ENCODE assay signal across 8 mouse cellular contexts in genomic region chr11:101700446-101700845, GRCm38 (mm10). TPM values are rescaled to one million over a fixed set of nuclear protein-coding genes. Genes with fewer than 3 reads are reported as not detected.
DNase-seq lines count a peak whose midpoint lies in the region; ATAC-seq lines count a peak whose summit lies in the region.

No protein-coding gene starts in this region.

- H3K27me3 ChIP-seq in embryonic facial prominence, embryonic 10.5 days (replicated peaks; ENCODE audit: low read depth, poor library complexity, severe bottlenecking), result no peaks in the 10 kb centered on the region; the same call in 1 of the 2 replicates
- no peaks in the 10 kb centered on the region for H3K27me3 ChIP-seq in intestine, embryonic 15.5 days (replicated peaks)

- H3K27ac ChIP-seq in embryonic facial prominence, embryonic 10.5 days (replicated peaks), result peak overlapping the region; percentile 57; the same call in 1 of the 2 replicates
- H3K27ac ChIP-seq in intestine, embryonic 15.5 days, result no peak overlapping the region

- peak; percentile 33 for DNase-seq in kidney, adult 11 months
- no peak for DNase-seq in kidney, postnatal 14 days
- peak; percentile 72 for DNase-seq in NIH3T3 (ENCODE audit: low read depth)
- DNase-seq in embryonic facial prominence, embryonic 10.5 days (ENCODE audit: low spot score), result peak; percentile 36
- peak; percentile 62 for DNase-seq in lung, postnatal 10 days
- no peak for DNase-seq in thymus, adult 18-20 months

- 30% methylated on average over 12 of the region's 12 CpGs for WGBS in embryonic facial prominence, embryonic 10.5 days
- 9% methylated on average over 12 of the region's 12 CpGs for WGBS in intestine, embryonic 15.5 days

- peak overlapping the region; percentile 26; the same call in 1 of the 2 replicates for H3K4me2 ChIP-seq in intestine, embryonic 15.5 days (replicated peaks)

- ATAC-seq in intestine, embryonic 15.5 days, result peak; percentile 34; the same call in 1 of the 2 replicates
- ATAC-seq in monocyte, adult 5-6 weeks (replicated peaks; ENCODE audit: insufficient number of reproducible peaks, low FRiP score, low TSS enrichment, poor library complexity, severe bottlenecking), result no peak

- 0 out of 2 replicates have a peak overlapping the region, but pooled peaks have one; percentile 3 for H3K9ac ChIP-seq in intestine, embryonic 15.5 days

- no peaks in the 10 kb centered on the region for H3K36me3 ChIP-seq in embryonic facial prominence, embryonic 10.5 days (replicated peaks)
- H3K36me3 ChIP-seq in intestine, embryonic 15.5 days, result no peaks in the 10 kb centered on the region

- peaks cover 43% of the 10 kb centered on the region for H3K4me1 ChIP-seq in embryonic facial prominence, embryonic 10.5 days
- peaks cover 31% of the 10 kb centered on the region for H3K4me1 ChIP-seq in intestine, embryonic 15.5 days (replicated peaks)

- peak overlapping the region; percentile 25; the same call in 1 of the 2 replicates for H3K4me3 ChIP-seq in embryonic facial prominence, embryonic 10.5 days
- H3K4me3 ChIP-seq in intestine, embryonic 15.5 days (replicated peaks), result no peak overlapping the region

- no peaks in the 10 kb centered on the region for H3K9me3 ChIP-seq in embryonic facial prominence, embryonic 10.5 days
- H3K9me3 ChIP-seq in intestine, embryonic 15.5 days, result no peaks in the 10 kb centered on the region

RNA-seq across cellular contexts. Expression of gene Dhx8, which starts 32.3 kb away (rescaled TPM):
- 50.5 and 52.3 TPM in 2 replicates for polyA plus RNA-seq in embryonic facial prominence, embryonic 10.5 days (2016; fragmentation: Nextera tagmentation; extraction: Ambion mirVana)
- polyA plus RNA-seq in intestine, embryonic 15.5 days (2015; fragmentation: Nextera tagmentation; extraction: Ambion mirVana), result 22.5 and 26.9 TPM in 2 replicates
- 45.9 to 64.3 TPM (median 49.0 TPM) in 3 replicates for total RNA-seq in monocyte, adult 5-6 weeks (2017)

RNA-seq across cellular contexts. Expression of gene Arl4d, which starts 35.1 kb away (rescaled TPM):
- polyA plus RNA-seq in embryonic facial prominence, embryonic 10.5 days (2016; fragmentation: Nextera tagmentation; extraction: Ambion mirVana), result 3.3 and 5.1 TPM in 2 replicates
- polyA plus RNA-seq in intestine, embryonic 15.5 days (2015; fragmentation: Nextera tagmentation; extraction: Ambion mirVana), result 7.6 and 7.8 TPM in 2 replicates
- total RNA-seq in monocyte, adult 5-6 weeks (2017), result 19.6 to 120 TPM (median 27.2 TPM) in 3 replicates

Comparison
In these comparisons a context has a peak if more than half of its experiments do, and no peak if none do; other contexts are left out.
1. DNase-seq: peak in kidney, adult 11 months (single experiment), NIH3T3 (single experiment), embryonic facial prominence, embryonic 10.5 days (single experiment) and lung, postnatal 10 days (single experiment); none in kidney, postnatal 14 days (single experiment) and thymus, adult 18-20 months (0 of 2).